Mouse (Mus musculus) NIH3T3 (cell line): ENCODE results near the gene Cdk1.
"Not testable (repeated sequence)": the region's sequence is repeated elsewhere in the genome, so short reads cannot be mapped to it uniquely, and the experiment has no call there.

Experiments used
- DNase-seq: peaks from one replicate; pipeline ENCODE4 v3.0.0-alpha.2; 2012; ENCODE audit warnings: low read depth

The Cdk1 gene

GRCm38 (mm10) chr10:69352212-69353085, at the start of gene Cdk1:
Cdk1 (minus strand) TSS chr10:69352938.
- DNase-seq, result peak; percentile 99

- no peak for DNase-seq
Measured at GRCm38 (mm10) chr10:69399814-69400385, 47.2 kb upstream of the Cdk1 start.

GRCm38 (mm10) chr10:69398763-69399590, 46.2 kb upstream of the Cdk1 start, which contains the start of gene Ank3:
Ank3 (plus strand) TSS chr10:69398773.
- no peak for DNase-seq

- DNase-seq, result no peak
Measured at GRCm38 (mm10) chr10:69398197-69398762, 45.5 kb upstream of the Cdk1 start.

GRCm38 (mm10) chr10:69389511-69389910, 36.8 kb upstream of the Cdk1 start:
- DNase-seq, result no peak

- DNase-seq, result no peak
Measured at GRCm38 (mm10) chr10:69386767-69387166, 34.0 kb upstream of the Cdk1 start.

- no peak for DNase-seq
Measured at GRCm38 (mm10) chr10:69385136-69385535, 32.4 kb upstream of the Cdk1 start.

- no peak for DNase-seq
Measured at GRCm38 (mm10) chr10:69384640-69385039, 31.9 kb upstream of the Cdk1 start.

- DNase-seq, result peak; percentile 68
Measured at GRCm38 (mm10) chr10:69383186-69383585, 30.4 kb upstream of the Cdk1 start.

- peak; percentile 19 for DNase-seq
Measured at GRCm38 (mm10) chr10:69375154-69375553, 22.4 kb upstream of the Cdk1 start.

- no peak for DNase-seq
Measured at GRCm38 (mm10) chr10:69373796-69374550, 21.2 kb upstream of the Cdk1 start.

- DNase-seq, result no peak
Measured at GRCm38 (mm10) chr10:69372061-69372460, 19.3 kb upstream of the Cdk1 start.

- DNase-seq, result peak; percentile 77
Measured at GRCm38 (mm10) chr10:69371441-69371840, 18.7 kb upstream of the Cdk1 start.

- DNase-seq, result no peak
Measured at GRCm38 (mm10) chr10:69369321-69369720, 16.6 kb upstream of the Cdk1 start.

GRCm38 (mm10) chr10:69366877-69367387, 14.2 kb upstream of the Cdk1 start:
- peak; percentile 69 for DNase-seq

GRCm38 (mm10) chr10:69366208-69366607, 13.5 kb upstream of the Cdk1 start:
- no peak for DNase-seq

- no peak for DNase-seq
Measured at GRCm38 (mm10) chr10:69359666-69360065, 6.9 kb upstream of the Cdk1 start.

- not testable (repeated sequence) for DNase-seq
Measured at GRCm38 (mm10) chr10:69353086-69353479, 345 bp upstream of the Cdk1 start.

- peak; percentile 62 for DNase-seq
Measured at GRCm38 (mm10) chr10:69351842-69352211, 911 bp downstream of the Cdk1 start.

- DNase-seq, result peak; percentile 78
Measured at GRCm38 (mm10) chr10:69351071-69351841, 1.5 kb downstream of the Cdk1 start.
